7 mouse cellular contexts compared by ENCODE assay signal in the genomic region with DNA sequence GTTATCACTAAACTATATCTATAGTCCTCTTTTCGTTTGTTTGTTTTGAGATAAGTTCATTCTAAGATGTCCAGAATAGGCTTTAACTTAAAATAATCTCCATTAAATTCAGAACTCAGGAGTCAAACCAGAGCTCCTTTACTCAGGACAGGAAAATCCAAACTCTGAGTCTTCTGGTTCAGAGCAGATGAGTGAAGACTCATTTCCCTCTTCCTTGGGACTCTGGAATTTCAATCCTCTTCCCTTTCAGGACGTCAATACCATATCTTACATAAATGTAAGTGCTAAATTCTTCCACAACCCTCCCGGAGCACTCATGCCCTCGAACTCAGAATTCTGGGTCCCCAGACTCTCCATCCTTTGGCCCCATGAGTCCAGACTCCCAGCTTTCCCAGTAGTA. TPM values are rescaled to one million over a fixed set of nuclear protein-coding genes. Genes with fewer than 3 reads are reported as not detected.
DNase-seq lines count a peak whose midpoint lies in the region; ATAC-seq and TF ChIP-seq lines count a peak whose summit lies in the region.

No protein-coding gene starts in this region.

- TF ChIP-seq CTCF in lung, postnatal 0 days (IDR thresholded peaks at IDR 0.05): no peak
- TF ChIP-seq CTCF in embryonic fibroblast, embryonic 13.5 days (IDR thresholded peaks at IDR 0.05; ENCODE audit: borderline replicate concordance, insufficient read depth, low read length): no peak

- no peaks in the 10 kb centered on the region for H3K27me3 ChIP-seq in lung, postnatal 0 days (replicated peaks; ENCODE audit: insufficient read depth, low read length)
- H3K27me3 ChIP-seq in limb, embryonic 13.5 days: 0 out of 2 replicates have a peak, but pooled peaks cover 6% of the 10 kb centered on the region
- H3K27me3 ChIP-seq in stomach, embryonic 14.5 days (ENCODE audit: control insufficient read depth, insufficient read depth, low read length): no peaks in the 10 kb centered on the region

- H3K27ac ChIP-seq in lung, postnatal 0 days (ENCODE audit: low read length): peak overlapping the region; percentile 100
- H3K27ac ChIP-seq in embryonic fibroblast, embryonic 13.5 days (ENCODE audit: insufficient read depth, low read length): peak overlapping the region; percentile 99
- H3K27ac ChIP-seq in limb, embryonic 13.5 days: peak overlapping the region; percentile 96
- H3K27ac ChIP-seq in stomach, embryonic 14.5 days (ENCODE audit: low read length): peak overlapping the region; percentile 99

- 0 out of 2 replicates have a peak, but pooled peaks cover 5% of the 10 kb centered on the region for H3K4me1 ChIP-seq in lung, postnatal 0 days (ENCODE audit: insufficient read depth, low read depth, low read length)
- no peaks in the 10 kb centered on the region for H3K4me1 ChIP-seq in embryonic fibroblast, embryonic 13.5 days (ENCODE audit: control insufficient read depth, insufficient read depth, low read length)
- peaks cover 34% of the 10 kb centered on the region for H3K4me1 ChIP-seq in limb, embryonic 13.5 days
- H3K4me1 ChIP-seq in stomach, embryonic 14.5 days (ENCODE audit: control insufficient read depth, insufficient read depth, low read length): peaks cover 15% of the 10 kb centered on the region; the same call in 1 of the 2 replicates

- no peak for DNase-seq in lung, postnatal 0 days (ENCODE audit: low spot score)
- DNase-seq in lung, postnatal 4 days: no peak
- no peak for DNase-seq in kidney, adult 18-20 months

- WGBS in lung, postnatal 0 days: 2% methylated on average over 4 of the region's 4 CpGs
- 3% methylated on average over 4 of the region's 4 CpGs for WGBS in limb, embryonic 13.5 days
- WGBS in stomach, embryonic 14.5 days: 1% methylated on average over 4 of the region's 4 CpGs

- peak overlapping the region; percentile 62 for H3K9ac ChIP-seq in lung, postnatal 0 days (replicated peaks; ENCODE audit: low read depth)
- peak overlapping the region; percentile 61 for H3K9ac ChIP-seq in limb, embryonic 13.5 days
- peak overlapping the region; percentile 43 for H3K9ac ChIP-seq in stomach, embryonic 14.5 days (replicated peaks; ENCODE audit: low read depth, low read length)

- H3K4me2 ChIP-seq in lung, postnatal 0 days (replicated peaks; ENCODE audit: low read depth, low read length): peak overlapping the region; percentile 55
- H3K4me2 ChIP-seq in limb, embryonic 13.5 days (replicated peaks): peak overlapping the region; percentile 81
- H3K4me2 ChIP-seq in stomach, embryonic 14.5 days (replicated peaks; ENCODE audit: low read depth, low read length): peak overlapping the region; percentile 66

- peak overlapping the region; percentile 75 for H3K4me3 ChIP-seq in lung, postnatal 0 days (ENCODE audit: low read depth, low read length)
- peak overlapping the region; percentile 53 for H3K4me3 ChIP-seq in embryonic fibroblast, embryonic 13.5 days (ENCODE audit: insufficient read depth, low read length)
- H3K4me3 ChIP-seq in limb, embryonic 13.5 days: peak overlapping the region; percentile 93
- peak overlapping the region; percentile 97 for H3K4me3 ChIP-seq in stomach, embryonic 14.5 days (ENCODE audit: low read depth, low read length)

- no peak for TF ChIP-seq EP300 in lung, postnatal 0 days (IDR thresholded peaks at IDR 0.05)

- H3K36me3 ChIP-seq in lung, postnatal 0 days (ENCODE audit: insufficient read depth, low read length): peaks cover 7% of the 10 kb centered on the region; the same call in 1 of the 2 replicates
- peaks cover 24% of the 10 kb centered on the region for H3K36me3 ChIP-seq in limb, embryonic 13.5 days
- peaks cover 21% of the 10 kb centered on the region for H3K36me3 ChIP-seq in stomach, embryonic 14.5 days (ENCODE audit: control insufficient read depth, insufficient read depth, low read length)

- ATAC-seq in lung, postnatal 0 days: no peak
- ATAC-seq in limb, embryonic 13.5 days (ENCODE audit: low FRiP score, low read depth): no peak
- no peak for ATAC-seq in stomach, embryonic 14.5 days (ENCODE audit: insufficient number of reproducible peaks, insufficient read depth, low FRiP score, low read depth)
- ATAC-seq in erythroid progenitor cell, adult 5-6 weeks (replicated peaks; ENCODE audit: low FRiP score, poor library complexity, severe bottlenecking): no peak

- H3K9me3 ChIP-seq in lung, postnatal 0 days (ENCODE audit: low read length): no peaks in the 10 kb centered on the region
- H3K9me3 ChIP-seq in limb, embryonic 13.5 days: no peaks in the 10 kb centered on the region
- H3K9me3 ChIP-seq in stomach, embryonic 14.5 days (ENCODE audit: control insufficient read depth, low read depth, low read length): no peaks in the 10 kb centered on the region

- TF ChIP-seq POLR2A in embryonic fibroblast, embryonic 13.5 days (IDR thresholded peaks at IDR 0.05; ENCODE audit: low read depth, low read length): no peak

RNA-seq across cellular contexts. Expression of gene Scaf1, which starts 0.6 kb away (rescaled TPM):
- polyA plus RNA-seq in lung, postnatal 0 days (2015; fragmentation: Nextera tagmentation; extraction: Ambion mirVana): 18.1 and 20.5 TPM in 2 replicates
- polyA plus RNA-seq in embryonic fibroblast, embryonic 13.5 days (2011; ENCODE audit: insufficient read length, low read depth, missing spikeins): 75.4 and 79.8 TPM in 2 replicates
- polyA plus RNA-seq in limb, embryonic 13.5 days (2015; fragmentation: Nextera tagmentation; extraction: Ambion mirVana): 38.6 and 40.7 TPM in 2 replicates
- polyA plus RNA-seq in stomach, embryonic 14.5 days (2014; fragmentation: Nextera tagmentation; extraction: Ambion mirVana): 48.9 and 49.8 TPM in 2 replicates
- total RNA-seq in erythroid progenitor cell, adult 5-6 weeks (2015; ENCODE audit: low replicate concordance): 20.9 and 30.2 TPM in 2 replicates
- 15.8 and 31.6 TPM in 2 replicates for total RNA-seq in erythroid progenitor cell, adult 5-6 weeks (2017; ENCODE audit: low replicate concordance)

RNA-seq across cellular contexts. Expression of gene Rras, which starts 1.0 kb away (rescaled TPM):
- polyA plus RNA-seq in lung, postnatal 0 days (2015; fragmentation: Nextera tagmentation; extraction: Ambion mirVana): 160 TPM in 2 replicates
- polyA plus RNA-seq in embryonic fibroblast, embryonic 13.5 days (2011; ENCODE audit: insufficient read length, low read depth, missing spikeins): 83.0 and 116 TPM in 2 replicates
- polyA plus RNA-seq in limb, embryonic 13.5 days (2015; fragmentation: Nextera tagmentation; extraction: Ambion mirVana): 27.5 and 29.1 TPM in 2 replicates
- polyA plus RNA-seq in stomach, embryonic 14.5 days (2014; fragmentation: Nextera tagmentation; extraction: Ambion mirVana): 71.0 and 75.0 TPM in 2 replicates
- total RNA-seq in erythroid progenitor cell, adult 5-6 weeks (2015; ENCODE audit: low replicate concordance): 15.9 and 24.1 TPM in 2 replicates
- 0.90 TPM in 1 of 2 replicates, not detected in the other for total RNA-seq in erythroid progenitor cell, adult 5-6 weeks (2017; ENCODE audit: low replicate concordance)

RNA-seq across cellular contexts. Expression of gene Bcl2l12, which starts 18.2 kb away (rescaled TPM):
- 29.0 and 33.2 TPM in 2 replicates for polyA plus RNA-seq in lung, postnatal 0 days (2015; fragmentation: Nextera tagmentation; extraction: Ambion mirVana)
- 31.8 and 37.1 TPM in 2 replicates for polyA plus RNA-seq in embryonic fibroblast, embryonic 13.5 days (2011; ENCODE audit: insufficient read length, low read depth, missing spikeins)
- polyA plus RNA-seq in limb, embryonic 13.5 days (2015; fragmentation: Nextera tagmentation; extraction: Ambion mirVana): 77.3 and 78.4 TPM in 2 replicates
- polyA plus RNA-seq in stomach, embryonic 14.5 days (2014; fragmentation: Nextera tagmentation; extraction: Ambion mirVana): 60.6 and 62.9 TPM in 2 replicates
- total RNA-seq in erythroid progenitor cell, adult 5-6 weeks (2015; ENCODE audit: low replicate concordance): 6.3 and 10.1 TPM in 2 replicates
- total RNA-seq in erythroid progenitor cell, adult 5-6 weeks (2017; ENCODE audit: low replicate concordance): 3.6 and 8.7 TPM in 2 replicates

RNA-seq across cellular contexts. Expression of gene Irf3, which starts 19.3 kb away (rescaled TPM):
- polyA plus RNA-seq in lung, postnatal 0 days (2015; fragmentation: Nextera tagmentation; extraction: Ambion mirVana): 90.4 and 96.5 TPM in 2 replicates
- polyA plus RNA-seq in embryonic fibroblast, embryonic 13.5 days (2011; ENCODE audit: insufficient read length, low read depth, missing spikeins): 62.2 and 75.1 TPM in 2 replicates
- 94.6 and 96.8 TPM in 2 replicates for polyA plus RNA-seq in limb, embryonic 13.5 days (2015; fragmentation: Nextera tagmentation; extraction: Ambion mirVana)
- polyA plus RNA-seq in stomach, embryonic 14.5 days (2014; fragmentation: Nextera tagmentation; extraction: Ambion mirVana): 89.2 and 96.0 TPM in 2 replicates
- total RNA-seq in erythroid progenitor cell, adult 5-6 weeks (2015; ENCODE audit: low replicate concordance): 50.7 and 80.7 TPM in 2 replicates
- 44.2 and 62.0 TPM in 2 replicates for total RNA-seq in erythroid progenitor cell, adult 5-6 weeks (2017; ENCODE audit: low replicate concordance)

RNA-seq across cellular contexts. Expression of gene Prmt1, which starts 30.4 kb away (rescaled TPM):
- polyA plus RNA-seq in lung, postnatal 0 days (2015; fragmentation: Nextera tagmentation; extraction: Ambion mirVana): 146 and 159 TPM in 2 replicates
- polyA plus RNA-seq in embryonic fibroblast, embryonic 13.5 days (2011; ENCODE audit: insufficient read length, low read depth, missing spikeins): 403 and 439 TPM in 2 replicates
- 670 and 703 TPM in 2 replicates for polyA plus RNA-seq in limb, embryonic 13.5 days (2015; fragmentation: Nextera tagmentation; extraction: Ambion mirVana)
- 165 and 186 TPM in 2 replicates for polyA plus RNA-seq in stomach, embryonic 14.5 days (2014; fragmentation: Nextera tagmentation; extraction: Ambion mirVana)
- 17.3 and 28.9 TPM in 2 replicates for total RNA-seq in erythroid progenitor cell, adult 5-6 weeks (2015; ENCODE audit: low replicate concordance)
- 2.3 and 25.4 TPM in 2 replicates for total RNA-seq in erythroid progenitor cell, adult 5-6 weeks (2017; ENCODE audit: low replicate concordance)
